Mouse (Mus musculus) liver, adult 2 months (tissue): ENCODE measurements around the gene 1110017D15Rik. TPM values are rescaled to one million over a fixed set of nuclear protein-coding genes. Genes with fewer than 3 reads are reported as not detected.

ENCODE experiments used
- DNase-seq: peaks from one replicate; pipeline ENCODE4 v3.0.0-alpha.2; 2011; ENCODE audit warnings: low read depth, low spot score; ENCODE audit errors: extremely low read depth
- H3K27ac ChIP-seq: fragments of 200-500 bp; replicated peaks from 2 replicates; pipeline ENCODE4 v1.5.1; 2012; ENCODE audit warnings: low read depth, mild to moderate bottlenecking, control low read depth, inconsistent platforms, low read length; ENCODE audit not compliant: insufficient read depth
- H3K27me3 ChIP-seq: fragments of 200-500 bp; 2 replicates; pipeline ENCODE4 v1.6.1; 2012; ENCODE audit warnings: mild to moderate bottlenecking, moderate library complexity, low read length, inconsistent platforms; ENCODE audit not compliant: control insufficient read depth, insufficient read depth
- H3K36me3 ChIP-seq: fragments of 200-500 bp; 2 replicates; pipeline ENCODE4 v1.6.1; 2012; ENCODE audit warnings: low read length, inconsistent platforms; ENCODE audit not compliant: control insufficient read depth, insufficient read depth
- H3K4me1 ChIP-seq: fragments of 200-500 bp; 2 replicates; pipeline ENCODE4 v1.6.1; 2011; ENCODE audit warnings: low read length; ENCODE audit not compliant: control insufficient read depth, insufficient read depth
- H3K4me3 ChIP-seq: fragments of 200-500 bp; 2 replicates; pipeline ENCODE4 v1.5.1; 2011; ENCODE audit warnings: low read depth, mild to moderate bottlenecking, control low read depth, low read length, moderate library complexity; ENCODE audit not compliant: insufficient read depth
- H3K79me2 ChIP-seq: fragments of 200-500 bp; 2 replicates; pipeline ENCODE4 v1.6.1; 2012; ENCODE audit warnings: inconsistent platforms, mild to moderate bottlenecking, low read length, moderate library complexity; ENCODE audit not compliant: control insufficient read depth, insufficient read depth
- H3K9ac ChIP-seq: fragments of 200-500 bp; 2 replicates; pipeline ENCODE4 v1.6.1; 2012; ENCODE audit warnings: low read depth, mild to moderate bottlenecking, control low read depth, inconsistent platforms, low read length
- CTCF ChIP-seq: fragments of 200-500 bp; IDR thresholded peaks from 2 replicates; pipeline ENCODE4 v1.5.1; 2011; ENCODE audit warnings: low read depth, low read length, control low read depth
- POLR2A ChIP-seq: fragments of 200-500 bp; IDR thresholded peaks from 2 replicates; pipeline ENCODE4 v1.6.1; 2011; ENCODE audit warnings: low read length, control low read depth; ENCODE audit not compliant: insufficient read depth; ENCODE audit errors: extremely low read depth
- WGBS: fragments of 180-500 bp; shearing (Covaris S2); methylation state at CpG from one replicate; pipeline ENCODE4 v1.1.7; 2018; 5-methylcytosine and 5-hydroxymethylcytosine counted together
- polyA plus RNA-seq: library from polyadenylated mRNA; depleted of rRNA; stranded (reverse); fragments of >200 nt; gene quantifications from 2 replicates; pipeline ENCODE4 v1.2.3, GENCODE M21; 2012
- total RNA-seq: library from RNA; depleted of rRNA; stranded (reverse); fragments of >200 nt; gene quantifications from 2 replicates; pipeline ENCODE4 v1.2.3, GENCODE M21; 2014

The 1110017D15Rik gene
- total and polyA plus RNA-seq, 2 experiments = not detected

- Histone ChIP-seq H3K36me3 (peaks cover 6% of the 10 kb centered on the region; the same call in 1 of the 2 replicates), H3K4me1 (no peaks in the 10 kb centered on the region), H3K27me3 (no peaks in the 10 kb centered on the region), H3K79me2 (no peaks in the 10 kb centered on the region), H3K9ac (no peak overlapping the region), H3K4me3 (no peak overlapping the region), H3K27ac (no peak overlapping the region)
- no peak for DNase-seq
- 97% methylated on average over 9 of the region's 9 CpGs for WGBS
- TF ChIP-seq CTCF (no peak), POLR2A (no peak)
Observed at GRCm38 (mm10) chr4:41477648-41478160, 39.4 kb downstream of the 1110017D15Rik start.

DNA sequence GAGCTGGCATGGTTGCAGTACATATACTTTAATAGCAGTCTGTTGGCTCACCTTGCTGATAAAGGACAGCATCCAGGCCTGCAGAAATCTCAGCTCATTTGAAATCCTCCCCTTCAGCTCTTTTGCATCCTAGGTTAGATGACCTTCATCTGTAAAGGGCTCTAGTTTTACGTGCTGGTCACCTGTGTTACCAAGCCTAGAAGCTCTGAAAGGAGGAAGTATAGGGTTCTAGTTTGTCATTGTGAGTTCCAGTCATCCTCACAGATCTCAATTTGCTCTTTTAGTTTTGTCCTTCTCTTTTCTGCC, 45.8 kb downstream of the 1110017D15Rik start:
- TF ChIP-seq POLR2A (no peak), CTCF (no peak)
- Histone ChIP-seq H3K4me1 (no peaks in the 10 kb centered on the region), H3K9ac (no peak overlapping the region), H3K27me3 (no peaks in the 10 kb centered on the region), H3K4me3 (no peak overlapping the region), H3K36me3 (no peaks in the 10 kb centered on the region), H3K79me2 (no peaks in the 10 kb centered on the region), H3K27ac (no peak overlapping the region)
- no peak for DNase-seq
- WGBS = 97% methylated on average over 1 of the region's 1 CpGs

GRCm38 (mm10) chr4:41470684-41471383, 46.3 kb downstream of the 1110017D15Rik start:
- TF ChIP-seq CTCF (no peak), POLR2A (no peak)
- no peak overlapping the region for H3K9ac ChIP-seq
- H3K79me2 ChIP-seq = no peaks in the 10 kb centered on the region
- H3K4me3 ChIP-seq = no peak overlapping the region
- no peaks in the 10 kb centered on the region for H3K4me1 ChIP-seq
- no peaks in the 10 kb centered on the region for H3K27me3 ChIP-seq
- no peak for DNase-seq
- 77% methylated on average over 5 of the region's 5 CpGs for WGBS
- no peaks in the 10 kb centered on the region for H3K36me3 ChIP-seq
- no peak overlapping the region for H3K27ac ChIP-seq

- H3K27ac ChIP-seq = no peak overlapping the region
- H3K36me3 ChIP-seq = no peaks in the 10 kb centered on the region
- TF ChIP-seq POLR2A (no peak), CTCF (no peak)
- no peak overlapping the region for H3K9ac ChIP-seq
- H3K27me3 ChIP-seq = no peaks in the 10 kb centered on the region
- H3K79me2 ChIP-seq = no peaks in the 10 kb centered on the region
- WGBS = 79% methylated on average over 7 of the region's 7 CpGs
- no peak for DNase-seq
- no peak overlapping the region for H3K4me3 ChIP-seq
- no peaks in the 10 kb centered on the region; the same call in 1 of the 2 replicates for H3K4me1 ChIP-seq
Observed at GRCm38 (mm10) chr4:41470051-41470683, 47.0 kb downstream of the 1110017D15Rik start.

DNA sequence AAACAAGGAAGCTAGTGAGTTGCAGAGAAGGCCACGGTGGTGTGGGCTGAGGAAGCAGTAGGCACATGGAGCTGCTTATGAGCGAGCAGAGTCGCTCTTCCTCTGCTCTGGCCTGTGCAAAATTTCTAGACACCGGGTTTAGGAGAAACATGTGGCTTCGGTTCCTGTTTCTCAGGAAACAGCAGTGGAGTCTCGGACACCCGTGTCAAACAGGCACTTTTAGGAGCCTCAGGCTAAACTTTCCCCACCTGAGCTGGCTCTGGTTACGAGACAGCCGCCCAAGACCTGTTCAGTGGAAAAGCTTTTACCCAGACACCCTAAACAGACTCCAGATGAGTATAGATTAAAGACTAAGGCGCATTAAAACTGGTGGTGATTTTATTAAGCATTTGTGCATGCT, 47.9 kb downstream of the 1110017D15Rik start:
- no peaks in the 10 kb centered on the region for H3K79me2 ChIP-seq
- no peak overlapping the region for H3K27ac ChIP-seq
- no peak for DNase-seq
- WGBS = 83% methylated on average over 10 of the region's 10 CpGs
- H3K4me1 ChIP-seq = no peaks in the 10 kb centered on the region; the same call in 1 of the 2 replicates
- TF ChIP-seq CTCF = no peak
- no peak for TF ChIP-seq POLR2A
- H3K27me3 ChIP-seq = no peaks in the 10 kb centered on the region
- H3K9ac ChIP-seq = no peak overlapping the region
- H3K36me3 ChIP-seq = no peaks in the 10 kb centered on the region
- H3K4me3 ChIP-seq = no peak overlapping the region

GRCm38 (mm10) chr4:41468396-41469080, 48.6 kb downstream of the 1110017D15Rik start:
- Histone ChIP-seq H3K4me3 (no peak overlapping the region), H3K27me3 (no peaks in the 10 kb centered on the region), H3K27ac (no peak overlapping the region), H3K9ac (no peak overlapping the region), H3K36me3 (no peaks in the 10 kb centered on the region), H3K79me2 (no peaks in the 10 kb centered on the region), H3K4me1 (peaks cover 4% of the 10 kb centered on the region)
- DNase-seq = peak; percentile 59
- WGBS = 47% methylated on average over 17 of the region's 17 CpGs
- TF ChIP-seq POLR2A (no peak), CTCF (peak; percentile 30)
